Mouse (Mus musculus): ENCODE measurements around the gene Zfp706.
A peak's percentile ranks its signal among the peaks of the same experiment; 100 is the strongest.
"Not testable (repeated sequence)": the region's sequence is repeated elsewhere in the genome, so short reads cannot be mapped to it uniquely, and the experiment has no call there.

Zfp706 gene

DNA sequence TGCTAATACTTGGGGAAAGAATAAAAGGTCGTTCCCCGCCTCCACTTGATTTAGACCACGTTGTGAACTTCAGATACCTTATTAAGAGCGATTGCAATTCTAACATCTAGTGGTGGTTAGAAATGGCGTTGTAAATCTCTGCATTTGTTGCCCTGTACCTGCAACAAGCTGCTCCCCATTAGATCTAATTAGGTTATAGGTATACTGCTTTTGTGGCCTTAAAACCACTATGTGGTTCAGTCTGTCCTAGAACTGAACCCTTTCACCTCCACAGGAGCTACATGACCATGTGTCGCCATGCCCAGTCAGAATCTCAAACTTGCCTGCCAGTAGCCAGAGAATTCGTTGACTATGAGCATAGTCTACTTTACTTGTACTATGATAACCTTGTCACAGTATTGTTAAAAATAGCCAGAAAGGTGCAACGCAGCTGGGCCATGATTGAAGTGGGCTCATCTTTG, 416 bp upstream of the Zfp706 start:
- DNase-seq: peak; percentile 44

DNA sequence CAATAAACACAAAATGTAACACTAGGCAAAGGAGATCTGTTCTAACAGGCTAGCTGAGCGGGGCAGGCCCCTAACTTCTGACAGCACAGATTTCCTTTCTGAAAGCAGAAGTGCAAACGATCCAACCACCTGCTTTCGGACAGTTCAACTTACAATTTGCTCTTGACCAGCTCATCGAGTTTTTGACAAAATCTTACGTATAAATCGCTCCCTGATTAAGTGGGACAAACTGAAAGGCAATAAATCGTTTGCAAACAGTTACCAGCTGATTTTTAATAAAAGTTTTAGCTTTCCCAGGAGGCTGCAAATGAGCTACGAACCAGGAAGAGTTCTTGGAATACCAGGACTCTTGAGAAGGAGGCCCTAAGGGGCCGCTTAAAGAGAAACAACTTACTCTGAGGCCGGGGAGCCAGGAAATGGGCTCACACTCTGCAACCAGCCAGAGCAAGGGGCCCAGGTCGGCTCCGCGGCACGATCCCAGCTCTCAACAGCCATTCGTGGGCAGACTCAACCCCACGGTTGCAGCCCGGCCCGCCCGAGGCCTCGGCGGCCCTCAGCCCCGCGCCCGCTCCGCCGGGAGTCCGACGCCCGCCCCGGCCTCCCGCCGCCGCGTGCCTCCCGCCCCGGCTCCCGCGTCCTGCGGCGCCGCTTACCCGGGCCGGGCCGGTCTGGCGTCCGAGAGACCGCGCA, 953 bp downstream of the Zfp706 start:
- DNase-seq: no peak

DNA sequence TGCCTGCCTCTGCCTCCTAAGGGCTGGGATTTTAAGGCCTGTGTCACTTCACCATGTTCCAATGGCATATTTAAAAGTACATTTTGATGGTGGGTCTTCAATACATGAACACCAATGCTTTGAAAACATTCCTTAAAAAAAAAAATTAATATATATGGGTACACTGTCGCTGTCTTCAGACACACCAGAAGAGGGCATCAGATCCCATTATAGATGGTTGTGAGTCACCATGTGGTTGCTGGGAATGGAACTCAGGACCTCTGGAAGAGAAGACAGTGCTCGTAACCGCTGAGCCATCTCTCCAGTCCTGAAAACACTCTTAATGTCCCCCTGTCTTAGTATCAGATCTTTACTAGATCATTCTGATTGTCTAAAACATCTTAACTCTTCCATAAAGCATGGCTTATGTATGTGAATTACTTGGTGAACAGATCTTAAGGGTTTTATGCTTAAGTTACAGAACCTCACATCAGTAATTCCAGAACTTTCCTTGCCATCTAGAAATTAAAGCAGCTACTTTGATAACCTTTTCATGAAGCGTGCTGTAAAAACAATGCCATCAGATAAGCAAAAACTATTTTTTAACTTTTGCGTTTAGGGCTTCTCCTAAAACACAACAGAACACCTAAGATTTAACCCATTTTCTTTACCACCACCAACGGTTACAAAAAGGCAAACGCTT, 1.6 kb downstream of the Zfp706 start:
- no peak for DNase-seq

DNA sequence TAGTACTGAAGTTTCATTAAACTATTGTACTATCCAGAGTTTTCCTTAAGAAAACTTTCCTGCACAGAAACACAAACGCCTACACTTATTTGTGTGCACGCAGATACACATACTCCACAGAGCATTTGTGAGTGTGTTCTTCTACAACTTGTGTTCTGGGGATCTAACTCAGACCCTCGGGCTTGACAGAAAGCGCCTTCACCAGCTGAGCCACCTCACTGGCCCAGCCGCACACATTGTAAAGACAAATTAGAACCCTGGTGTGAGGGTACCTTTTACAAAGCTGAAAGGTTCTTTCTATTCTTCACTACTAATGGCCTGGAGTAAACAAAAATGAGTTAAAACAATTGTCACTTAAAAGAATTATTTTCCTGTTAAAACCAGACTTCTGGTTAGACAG, 2.7 kb downstream of the Zfp706 start:
- DNase-seq: no peak

DNA sequence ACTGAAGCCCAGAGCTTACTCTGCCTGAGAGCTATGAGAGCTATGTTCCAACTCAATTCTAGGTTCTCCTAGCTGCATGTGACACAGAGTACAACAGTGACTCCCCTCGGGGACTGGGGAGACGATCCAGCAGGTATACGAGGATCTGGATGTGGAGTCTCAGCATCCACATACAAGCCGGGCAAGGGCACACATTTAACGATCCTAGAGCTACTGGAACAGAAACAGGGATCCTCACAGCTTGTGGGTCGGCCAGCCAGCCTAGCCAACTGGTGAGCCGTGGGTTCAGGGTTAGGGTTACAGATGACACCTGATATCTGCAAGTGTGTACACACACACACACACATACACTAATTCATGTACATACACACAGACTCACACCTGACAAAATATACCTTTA, 5.3 kb downstream of the Zfp706 start:
- no peak for DNase-seq

DNA sequence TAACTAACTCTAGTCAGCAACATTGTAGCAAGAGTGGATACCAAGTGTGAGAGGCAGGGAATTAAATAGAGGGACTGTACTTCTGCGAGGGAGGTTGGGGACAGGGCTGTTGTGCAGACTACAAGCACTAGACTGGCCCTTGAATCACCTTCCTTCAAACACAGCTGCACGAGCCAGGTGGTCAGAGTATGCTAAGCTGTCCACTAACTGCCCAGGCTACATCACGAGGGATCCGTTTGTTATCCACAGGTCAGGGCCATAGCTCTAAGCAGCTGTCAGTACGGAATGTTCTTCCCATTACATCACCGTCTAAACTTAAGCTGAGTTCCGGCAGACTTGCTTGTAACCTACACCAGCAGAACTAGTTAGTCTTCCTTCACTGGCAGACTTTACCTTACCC, 8.0 kb downstream of the Zfp706 start:
- not testable (repeated sequence) for DNase-seq

DNA sequence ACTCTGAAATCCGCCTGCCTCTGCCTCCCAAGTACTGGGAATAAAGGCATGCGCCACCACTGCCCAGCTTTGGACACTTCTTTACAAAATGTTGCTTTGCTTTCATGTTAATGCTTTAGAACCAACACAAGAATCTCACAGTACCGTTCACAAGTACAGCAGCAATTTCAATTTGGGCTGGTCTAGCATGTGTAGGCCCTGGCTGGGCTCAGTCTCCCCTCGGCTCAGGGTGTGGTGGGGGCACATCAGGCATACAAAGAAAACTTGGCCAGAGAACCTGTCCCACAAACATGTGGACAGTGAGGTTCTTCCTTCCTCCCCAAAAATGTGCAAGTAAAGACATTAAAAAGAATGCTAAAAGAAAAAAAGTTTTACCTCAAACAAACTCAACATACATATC, 12.4 kb downstream of the Zfp706 start:
- DNase-seq: no peak

DNA sequence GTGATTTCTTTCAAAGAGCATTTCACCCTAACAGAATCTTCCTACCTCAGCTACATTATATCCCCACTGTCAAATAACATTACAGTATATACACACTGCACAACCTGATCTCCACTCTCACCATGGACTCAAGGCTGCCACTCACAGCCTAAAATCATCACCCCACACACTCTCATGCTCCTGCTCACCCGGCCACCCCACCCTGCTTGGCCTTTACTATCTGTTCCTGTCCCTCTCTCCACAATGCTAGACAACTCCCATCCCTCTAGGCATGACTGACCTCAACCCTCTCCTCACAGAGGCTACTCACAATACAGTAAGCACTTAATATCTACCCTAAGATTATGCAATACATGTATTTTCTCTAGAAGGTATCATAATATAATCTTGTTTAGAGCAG, 12.9 kb downstream of the Zfp706 start:
- DNase-seq: no peak

DNA sequence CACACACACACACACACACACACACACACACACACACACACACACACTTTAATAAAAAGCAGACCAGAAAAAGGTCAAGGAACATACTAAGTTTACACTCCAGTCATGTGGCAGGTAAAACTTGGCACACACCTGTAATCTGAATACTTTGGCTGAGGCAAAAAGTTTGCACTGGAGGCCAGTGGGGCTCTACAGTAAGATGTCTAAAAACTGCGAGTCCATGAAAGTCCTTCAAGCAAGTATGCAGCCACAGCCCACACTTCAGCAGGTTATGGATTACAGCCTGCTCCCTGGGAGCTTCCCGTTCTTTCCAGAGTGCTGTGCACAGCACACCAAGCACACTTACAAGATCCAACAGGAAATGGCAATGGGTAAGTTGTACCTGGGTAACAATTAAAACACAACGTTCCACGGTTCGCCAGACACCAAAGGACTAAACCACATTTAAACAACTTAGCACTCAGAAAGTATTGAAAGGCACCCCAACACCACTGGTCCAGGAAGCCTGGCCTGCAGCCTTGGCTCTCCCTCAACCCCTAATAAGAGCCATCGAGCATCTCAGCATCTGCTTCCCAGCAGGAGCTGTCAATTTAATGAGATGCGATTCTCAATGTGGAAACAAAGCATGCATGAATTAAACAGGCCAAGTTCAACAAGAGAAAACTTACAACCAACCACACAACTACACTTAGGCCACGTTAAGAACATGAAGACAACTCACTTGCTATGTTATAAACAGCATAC, 14.0 kb downstream of the Zfp706 start:
- no peak for DNase-seq

DNA sequence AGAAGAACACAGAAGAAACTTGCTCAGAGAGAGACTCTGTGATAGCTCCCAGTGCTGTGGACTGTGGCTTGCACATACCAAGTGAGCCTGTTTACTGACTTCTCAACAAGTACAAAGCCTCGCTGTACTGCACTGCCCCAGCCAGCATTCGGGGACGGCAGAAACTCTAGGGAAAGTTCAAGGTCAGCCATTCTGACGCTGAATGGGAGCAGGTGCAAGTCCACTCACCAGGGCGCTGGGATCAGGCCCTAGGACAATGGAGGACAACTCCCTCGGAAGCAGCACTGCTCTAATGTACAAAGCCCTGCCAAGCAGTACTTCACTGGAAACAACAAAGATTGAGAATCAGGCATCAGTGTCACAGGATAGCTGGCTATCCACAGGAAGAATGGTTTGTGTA, 16.2 kb downstream of the Zfp706 start:
- DNase-seq: no peak

DNA sequence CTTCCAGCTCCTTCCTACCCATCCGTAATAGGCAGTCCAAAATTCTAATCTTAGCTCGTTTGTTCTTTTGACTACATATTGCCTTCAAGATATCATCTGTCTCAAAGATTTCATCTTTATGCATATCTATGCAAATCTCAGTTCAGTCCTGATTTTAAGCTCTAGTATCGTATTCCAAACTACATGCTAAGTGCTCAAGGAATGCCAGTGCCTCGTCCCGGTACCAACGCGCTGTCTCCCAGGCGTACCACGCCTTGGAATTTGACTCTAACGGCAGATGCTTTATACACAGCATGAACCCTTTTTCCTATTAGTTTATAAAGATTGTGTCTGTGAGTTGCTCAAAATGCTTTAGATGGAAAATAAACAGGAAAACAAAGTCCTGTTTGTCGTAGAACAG, 17.7 kb downstream of the Zfp706 start:
- no peak for DNase-seq

DNA sequence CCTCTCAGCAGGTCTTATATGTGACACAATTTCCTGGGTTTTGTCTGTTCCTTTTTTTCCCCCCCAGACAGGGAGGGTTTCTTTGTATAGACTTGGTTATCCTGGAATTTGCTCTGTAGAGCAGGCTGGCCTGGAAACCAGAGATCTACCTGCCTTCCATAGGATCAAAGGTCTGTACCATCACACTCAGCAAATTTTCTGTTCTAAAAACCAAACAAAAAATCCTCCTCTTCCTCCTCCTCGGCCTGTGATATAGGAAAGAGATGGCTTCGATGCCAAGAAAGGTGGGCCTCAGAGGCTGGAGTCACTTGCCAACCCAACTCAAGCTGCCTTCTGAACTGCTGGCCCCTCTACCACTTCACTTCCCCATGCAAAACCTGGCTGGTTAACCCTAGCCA, 18.9 kb downstream of the Zfp706 start:
- DNase-seq: no peak

DNA sequence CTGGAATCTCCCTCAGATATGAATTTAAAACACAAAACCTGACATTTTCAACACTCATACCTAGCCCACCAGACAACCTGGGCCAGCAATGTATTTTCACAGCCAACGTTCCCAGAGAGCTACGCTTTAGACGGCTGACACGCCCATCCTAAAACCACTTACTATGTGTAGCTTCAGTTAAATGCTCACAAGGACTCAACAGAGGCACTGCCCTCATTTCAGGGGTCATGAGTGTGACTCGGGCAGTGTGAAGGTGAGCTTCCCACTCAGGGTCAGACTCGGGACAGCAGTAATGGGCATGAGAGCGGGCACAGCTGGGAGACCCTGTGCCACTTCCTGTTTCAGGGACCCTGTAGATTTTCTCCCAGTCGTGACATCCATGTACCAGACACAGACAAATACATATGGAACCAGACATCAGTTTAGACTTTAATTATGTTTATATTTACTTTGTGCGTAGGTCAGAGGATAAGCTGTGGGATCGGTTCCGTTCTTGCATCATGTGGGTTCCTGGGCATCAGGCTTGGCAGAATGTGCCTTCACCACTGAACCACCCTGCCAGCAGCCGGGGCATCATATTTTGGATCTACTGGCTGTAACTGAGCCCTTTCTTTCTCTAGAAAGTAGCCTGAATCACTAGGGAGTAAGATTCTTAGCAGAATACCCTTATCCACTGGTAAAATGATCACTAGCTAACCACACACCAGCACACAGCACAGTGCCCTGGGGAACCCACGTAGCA, 19.4 kb downstream of the Zfp706 start:
- DNase-seq: no peak

DNA sequence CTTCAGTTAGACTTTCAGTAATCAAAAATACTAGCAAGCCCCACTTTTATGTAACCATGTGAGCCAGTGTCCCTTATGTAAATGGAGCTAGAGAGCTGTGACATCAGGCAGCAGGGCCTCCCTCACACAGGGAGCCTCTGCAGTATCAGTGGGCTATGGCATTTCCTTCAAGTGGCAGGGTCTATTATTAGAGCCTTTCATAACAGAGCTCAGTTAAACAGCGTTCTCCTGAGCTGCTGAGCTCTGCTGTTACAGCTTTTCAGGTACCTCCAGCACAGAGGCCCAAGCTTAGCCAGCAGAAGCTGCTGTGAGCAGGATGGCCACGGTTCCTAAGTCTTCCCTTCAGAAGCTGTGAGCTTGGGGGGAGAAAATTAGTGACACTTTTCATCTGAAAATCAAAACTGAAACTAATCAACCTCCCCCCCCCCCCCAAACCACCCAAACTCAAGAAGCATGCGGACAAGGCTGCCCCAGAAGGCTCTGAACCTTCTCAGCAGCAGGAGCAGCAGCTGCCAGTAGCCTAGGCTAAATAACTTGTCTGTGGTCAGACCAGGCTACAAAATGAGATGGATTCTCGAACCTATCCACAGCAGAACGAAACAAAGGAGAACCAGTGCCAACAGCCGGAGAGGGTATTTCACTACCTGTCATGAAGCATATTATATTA, 20.2 kb downstream of the Zfp706 start:
- no peak for DNase-seq

DNA sequence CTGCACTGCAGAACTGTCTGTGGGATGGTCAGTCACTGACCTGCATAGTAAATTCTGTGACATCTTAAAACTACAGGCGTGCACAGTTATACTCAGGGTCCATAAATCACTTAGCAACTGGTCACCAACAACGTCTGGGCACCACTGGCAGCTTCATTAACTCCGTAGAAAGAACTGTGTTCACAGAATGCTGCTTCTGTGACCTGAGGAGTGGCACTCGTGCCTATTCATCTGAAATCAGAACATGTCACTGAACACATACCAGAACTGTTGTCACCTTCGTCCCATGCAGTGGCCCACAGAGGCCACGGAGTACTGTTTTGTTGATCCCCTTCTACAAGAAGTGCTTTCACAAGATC, 22.0 kb downstream of the Zfp706 start:
- no peak for DNase-seq

DNA sequence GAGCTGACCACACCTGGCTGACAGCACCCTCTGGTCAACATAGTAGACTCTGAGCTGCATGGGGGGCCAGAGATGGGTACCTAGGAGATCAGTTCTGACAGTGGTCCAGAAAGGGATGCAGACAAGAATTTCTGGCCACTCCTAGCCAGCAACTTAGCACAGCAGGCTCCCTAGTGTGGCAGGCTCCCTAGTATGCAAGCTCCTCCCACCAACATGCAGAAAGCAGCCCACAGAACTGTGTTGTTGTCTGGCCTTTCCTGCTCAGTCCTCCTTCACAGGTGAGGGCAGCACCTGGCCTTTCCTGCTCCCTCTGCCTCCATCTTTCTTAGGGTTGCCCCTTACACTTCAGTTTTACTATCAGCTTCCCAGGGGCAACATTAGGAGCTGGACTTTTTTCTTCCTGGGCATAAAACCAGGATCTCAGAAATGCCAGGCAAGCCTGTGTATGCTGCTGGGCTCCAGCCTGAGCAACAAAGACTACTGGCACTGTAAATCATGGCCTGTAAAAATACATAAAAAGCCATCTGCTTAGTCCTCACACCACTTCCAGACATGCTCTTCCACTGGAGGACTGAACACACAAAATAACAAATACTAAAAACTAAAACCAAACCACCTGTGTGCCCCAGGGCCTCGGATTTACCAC, 22.5 kb downstream of the Zfp706 start:
- DNase-seq: no peak

DNA sequence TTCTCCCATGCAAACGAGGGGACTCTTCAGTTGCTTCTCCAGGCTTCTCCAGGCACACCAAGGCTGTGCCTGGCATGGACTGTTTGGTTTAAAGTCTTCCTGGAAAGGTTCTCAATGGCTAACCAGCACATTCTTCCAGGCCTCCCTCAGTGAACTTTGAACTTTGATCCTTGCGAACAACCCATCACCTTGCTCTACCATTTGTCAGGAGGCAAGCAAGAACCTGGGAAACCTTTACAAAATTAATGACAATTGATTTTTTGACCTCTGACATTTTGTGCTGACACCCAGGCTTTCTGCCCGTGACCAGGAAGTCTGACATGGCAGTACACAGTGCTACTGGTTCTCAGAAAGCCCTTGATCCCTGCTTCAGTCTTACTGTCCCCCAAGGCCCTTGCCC, 24.1 kb downstream of the Zfp706 start:
- DNase-seq: no peak

DNA sequence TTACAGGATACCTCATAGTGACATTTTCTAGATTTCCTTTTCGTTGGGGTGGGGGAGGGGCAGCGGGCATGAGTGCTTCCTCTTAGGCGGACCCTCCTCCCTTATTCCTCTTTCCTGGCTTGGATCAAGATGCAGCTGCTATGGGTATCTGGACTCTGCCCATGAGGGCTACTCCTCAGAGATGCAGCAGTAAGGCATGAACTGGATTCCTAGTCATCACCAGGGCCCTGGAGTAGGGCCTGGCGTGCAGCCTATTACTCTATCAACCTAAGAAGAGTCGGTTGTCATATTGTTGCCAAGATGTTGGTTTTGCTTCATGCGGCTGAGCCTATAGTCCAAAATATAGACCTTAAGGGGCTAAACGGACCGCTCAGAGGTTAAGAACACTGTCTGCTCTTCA, 27.3 kb downstream of the Zfp706 start:
- peak; percentile 62 for DNase-seq

DNA sequence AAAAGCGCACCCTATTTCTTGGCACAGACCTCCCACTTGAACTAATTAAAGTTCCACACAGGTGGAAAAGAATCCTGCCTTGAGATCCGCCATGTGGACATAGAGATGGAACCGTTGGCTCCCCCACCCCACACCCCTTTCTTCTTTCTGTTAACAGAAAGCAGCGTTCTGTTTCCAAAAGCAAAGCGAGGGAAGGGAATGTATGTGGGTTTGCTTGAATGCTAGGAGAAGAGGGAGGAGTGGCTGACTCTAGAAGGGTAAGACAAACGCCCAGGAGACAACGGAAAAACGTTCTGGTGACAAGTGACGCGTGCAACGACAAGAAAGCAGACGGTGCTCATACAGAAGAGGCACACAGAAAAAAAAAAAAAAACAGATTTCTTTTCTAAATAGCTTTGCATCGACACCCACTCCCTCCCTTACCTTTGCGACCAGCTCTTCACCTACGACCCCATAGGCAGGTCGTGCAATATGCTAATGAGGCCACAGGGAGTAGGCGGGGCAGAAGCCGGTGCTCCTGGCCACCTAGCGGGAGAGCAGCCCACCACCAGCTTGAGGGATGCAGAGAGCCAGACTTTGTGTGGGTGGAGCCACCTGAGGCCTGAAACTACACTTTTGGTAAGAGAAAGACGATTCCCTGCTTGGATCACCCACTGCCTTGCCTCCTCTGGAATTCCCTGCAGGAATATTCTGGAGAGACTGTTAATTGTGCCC, 27.9 kb downstream of the Zfp706 start:
- DNase-seq: peak; percentile 81

DNA sequence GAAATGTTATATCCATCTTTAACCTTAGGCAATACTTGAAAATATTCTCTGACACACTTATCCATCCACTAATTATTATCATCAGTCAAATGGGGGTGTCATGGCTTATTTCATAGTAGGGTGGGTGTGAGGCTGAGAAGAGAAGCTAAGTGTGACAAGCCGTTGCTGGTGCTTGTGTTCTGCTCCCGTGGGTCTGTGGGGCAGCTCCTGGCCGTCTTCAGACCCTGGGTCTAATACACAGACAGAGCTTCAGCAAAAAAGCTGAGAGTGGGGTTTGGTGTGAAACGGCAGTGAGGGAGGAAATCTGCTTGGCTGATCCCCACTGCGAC, 28.4 kb downstream of the Zfp706 start:
- no peak for DNase-seq

DNA sequence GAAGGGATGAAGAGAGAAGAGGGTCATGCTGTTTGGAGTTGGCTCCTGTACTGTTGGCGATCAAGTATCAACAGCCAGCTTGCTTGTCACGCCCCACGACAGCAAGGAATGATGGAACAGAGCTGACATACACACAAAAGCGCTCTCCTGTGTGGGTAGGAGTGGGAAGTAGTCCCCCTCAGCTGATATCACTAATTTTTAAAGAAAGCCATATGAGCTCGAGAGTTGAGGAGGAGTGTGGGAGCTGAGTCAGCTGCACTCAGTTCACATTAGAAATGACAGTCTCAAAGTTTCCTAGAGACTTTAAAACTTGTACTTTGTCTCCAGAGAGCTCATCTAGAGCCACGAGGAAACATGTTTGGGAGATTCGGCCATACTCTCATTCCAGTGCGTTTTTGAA, 29.8 kb downstream of the Zfp706 start:
- no peak for DNase-seq

DNA sequence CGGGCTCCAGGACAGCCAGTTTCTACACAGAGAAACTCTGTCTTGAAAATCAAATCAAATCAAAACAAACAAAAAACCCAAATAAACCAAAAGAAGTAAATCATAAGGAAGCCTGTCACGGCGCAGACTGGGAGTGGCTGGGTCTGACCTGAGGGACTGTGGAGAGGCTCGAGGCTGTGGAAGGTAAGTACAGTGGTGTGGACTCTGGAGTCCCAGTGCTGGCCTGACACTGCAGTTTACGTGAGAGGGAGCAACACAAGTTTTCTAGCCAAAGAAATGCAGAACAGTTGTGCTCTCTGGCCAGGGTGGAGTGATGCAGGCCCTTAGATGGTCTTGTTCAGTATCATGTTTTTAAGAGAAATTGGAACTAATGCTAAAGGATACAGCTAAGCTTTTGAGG, 31.9 kb downstream of the Zfp706 start:
- no peak for DNase-seq
